Mouse (Mus musculus): Measurements from ENCODE around the gene Arl3.

Arl3 gene

GRCm38 (mm10) chr19:46617361-46617760 lies 44.4 kb upstream of the Arl3 start:
- TF ChIP-seq NANOG (IDR thresholded peaks at IDR 0.05; ENCODE audit: borderline replicate concordance, low read length) (no peak), CTCF (conservative IDR thresholded peaks at IDR 0.05; ENCODE audit: low read length) (no peak), POU5F1 (IDR thresholded peaks at IDR 0.05; ENCODE audit: borderline replicate concordance, low read length) (no peak)
- Histone ChIP-seq H3K36me3 (ENCODE audit: insufficient read depth, low read length) (peaks cover 44% of the 10 kb centered on the region), H3K9me3 (ENCODE audit: low read length) (no peaks in the 10 kb centered on the region), H3K4me3 (replicated peaks; ENCODE audit: low read length) (0 out of 2 replicates have a peak overlapping the region, but pooled peaks have one; percentile 2), H3K4me1 (replicated peaks; ENCODE audit: low read depth, low read length) (peaks cover 65% of the 10 kb centered on the region), H3K27me3 (ENCODE audit: insufficient read depth, low read length) (no peaks in the 10 kb centered on the region)

GRCm38 (mm10) chr19:46616378-46616777 lies 43.4 kb upstream of the Arl3 start:
- no peaks in the 10 kb centered on the region for H3K9me3 ChIP-seq (ENCODE audit: low read length)
- H3K4me1 ChIP-seq (replicated peaks; ENCODE audit: low read depth, low read length), result peaks cover 55% of the 10 kb centered on the region
- H3K27me3 ChIP-seq (ENCODE audit: insufficient read depth, low read length), result no peaks in the 10 kb centered on the region
- 0 out of 2 replicates have a peak overlapping the region, but pooled peaks have one; percentile 10 for H3K4me3 ChIP-seq (replicated peaks; ENCODE audit: low read length)
- H3K36me3 ChIP-seq (ENCODE audit: insufficient read depth, low read length), result peaks cover 44% of the 10 kb centered on the region
- no peak for TF ChIP-seq POU5F1 (IDR thresholded peaks at IDR 0.05; ENCODE audit: borderline replicate concordance, low read length)
- no peak for TF ChIP-seq CTCF (conservative IDR thresholded peaks at IDR 0.05; ENCODE audit: low read length)
- no peak for TF ChIP-seq NANOG (IDR thresholded peaks at IDR 0.05; ENCODE audit: borderline replicate concordance, low read length)

- H3K36me3 ChIP-seq (ENCODE audit: insufficient read depth, low read length), result peaks cover 41% of the 10 kb centered on the region
- peaks cover 43% of the 10 kb centered on the region for H3K4me1 ChIP-seq (replicated peaks; ENCODE audit: low read depth, low read length)
- TF ChIP-seq CTCF (conservative IDR thresholded peaks at IDR 0.05; ENCODE audit: low read length), result no peak
- TF ChIP-seq POU5F1 (IDR thresholded peaks at IDR 0.05; ENCODE audit: borderline replicate concordance, low read length), result no peak
- no peak for TF ChIP-seq NANOG (IDR thresholded peaks at IDR 0.05; ENCODE audit: borderline replicate concordance, low read length)
- H3K4me3 ChIP-seq (replicated peaks; ENCODE audit: low read length), result peak overlapping the region; percentile 26
- no peaks in the 10 kb centered on the region for H3K27me3 ChIP-seq (ENCODE audit: insufficient read depth, low read length)
- no peaks in the 10 kb centered on the region for H3K9me3 ChIP-seq (ENCODE audit: low read length)
Observed at GRCm38 (mm10) chr19:46608158-46608557, 35.2 kb upstream of the Arl3 start.

- Histone ChIP-seq H3K27me3 (ENCODE audit: insufficient read depth, low read length) (no peaks in the 10 kb centered on the region), H3K4me1 (replicated peaks; ENCODE audit: low read depth, low read length) (peaks cover 46% of the 10 kb centered on the region), H3K36me3 (ENCODE audit: insufficient read depth, low read length) (peaks cover 42% of the 10 kb centered on the region), H3K4me3 (replicated peaks; ENCODE audit: low read length) (no peak overlapping the region), H3K9me3 (ENCODE audit: low read length) (no peaks in the 10 kb centered on the region)
- TF ChIP-seq POU5F1 (IDR thresholded peaks at IDR 0.05; ENCODE audit: borderline replicate concordance, low read length) (no peak), CTCF (conservative IDR thresholded peaks at IDR 0.05; ENCODE audit: low read length) (peak; percentile 24; the same call in 1 of the 2 replicates), NANOG (IDR thresholded peaks at IDR 0.05; ENCODE audit: borderline replicate concordance, low read length) (no peak)
Observed at GRCm38 (mm10) chr19:46607424-46607823, 34.4 kb upstream of the Arl3 start.

GRCm38 (mm10) chr19:46606718-46607117 lies 33.7 kb upstream of the Arl3 start:
- TF ChIP-seq NANOG (IDR thresholded peaks at IDR 0.05; ENCODE audit: borderline replicate concordance, low read length) (no peak), CTCF (conservative IDR thresholded peaks at IDR 0.05; ENCODE audit: low read length) (no peak), POU5F1 (IDR thresholded peaks at IDR 0.05; ENCODE audit: borderline replicate concordance, low read length) (no peak)
- H3K4me3 ChIP-seq (replicated peaks; ENCODE audit: low read length), result no peak overlapping the region
- H3K9me3 ChIP-seq (ENCODE audit: low read length), result no peaks in the 10 kb centered on the region
- no peaks in the 10 kb centered on the region for H3K27me3 ChIP-seq (ENCODE audit: insufficient read depth, low read length)
- peaks cover 49% of the 10 kb centered on the region for H3K4me1 ChIP-seq (replicated peaks; ENCODE audit: low read depth, low read length)
- H3K36me3 ChIP-seq (ENCODE audit: insufficient read depth, low read length), result peaks cover 44% of the 10 kb centered on the region

GRCm38 (mm10) chr19:46602406-46602805 lies 29.4 kb upstream of the Arl3 start:
- no peaks in the 10 kb centered on the region for H3K9me3 ChIP-seq (ENCODE audit: low read length)
- no peak for TF ChIP-seq POU5F1 (IDR thresholded peaks at IDR 0.05; ENCODE audit: borderline replicate concordance, low read length)
- no peak for TF ChIP-seq CTCF (conservative IDR thresholded peaks at IDR 0.05; ENCODE audit: low read length)
- no peak for TF ChIP-seq NANOG (IDR thresholded peaks at IDR 0.05; ENCODE audit: borderline replicate concordance, low read length)
- peaks cover 26% of the 10 kb centered on the region for H3K36me3 ChIP-seq (ENCODE audit: insufficient read depth, low read length)
- H3K4me1 ChIP-seq (replicated peaks; ENCODE audit: low read depth, low read length), result peaks cover 58% of the 10 kb centered on the region
- H3K27me3 ChIP-seq (ENCODE audit: insufficient read depth, low read length), result no peaks in the 10 kb centered on the region
- no peak overlapping the region for H3K4me3 ChIP-seq (replicated peaks; ENCODE audit: low read length)

GRCm38 (mm10) chr19:46601491-46601890 lies 28.5 kb upstream of the Arl3 start:
- Histone ChIP-seq H3K4me3 (replicated peaks; ENCODE audit: low read length) (no peak overlapping the region), H3K27me3 (ENCODE audit: insufficient read depth, low read length) (no peaks in the 10 kb centered on the region), H3K36me3 (ENCODE audit: insufficient read depth, low read length) (peaks cover 21% of the 10 kb centered on the region), H3K4me1 (replicated peaks; ENCODE audit: low read depth, low read length) (peaks cover 54% of the 10 kb centered on the region), H3K9me3 (ENCODE audit: low read length) (no peaks in the 10 kb centered on the region)
- TF ChIP-seq CTCF (conservative IDR thresholded peaks at IDR 0.05; ENCODE audit: low read length) (no peak), POU5F1 (IDR thresholded peaks at IDR 0.05; ENCODE audit: borderline replicate concordance, low read length) (no peak), NANOG (IDR thresholded peaks at IDR 0.05; ENCODE audit: borderline replicate concordance, low read length) (no peak)

GRCm38 (mm10) chr19:46600371-46600770 lies 27.4 kb upstream of the Arl3 start:
- peaks cover 21% of the 10 kb centered on the region for H3K36me3 ChIP-seq (ENCODE audit: insufficient read depth, low read length)
- TF ChIP-seq NANOG (IDR thresholded peaks at IDR 0.05; ENCODE audit: borderline replicate concordance, low read length), result no peak
- no peak for TF ChIP-seq POU5F1 (IDR thresholded peaks at IDR 0.05; ENCODE audit: borderline replicate concordance, low read length)
- no peak for TF ChIP-seq CTCF (conservative IDR thresholded peaks at IDR 0.05; ENCODE audit: low read length)
- H3K4me3 ChIP-seq (replicated peaks; ENCODE audit: low read length), result no peak overlapping the region
- H3K4me1 ChIP-seq (replicated peaks; ENCODE audit: low read depth, low read length), result peaks cover 50% of the 10 kb centered on the region
- H3K27me3 ChIP-seq (ENCODE audit: insufficient read depth, low read length), result no peaks in the 10 kb centered on the region
- no peaks in the 10 kb centered on the region for H3K9me3 ChIP-seq (ENCODE audit: low read length)

All from E14TG2a.4 (cell line).